Mouse (Mus musculus): ENCODE results near the gene Hcfc2.

- TF ChIP-seq POLR2A (IDR thresholded peaks at IDR 0.05; ENCODE audit: borderline replicate concordance, control insufficient read depth, low read depth, low read length) (no peak), CTCF (IDR thresholded peaks at IDR 0.05; ENCODE audit: control insufficient read depth, insufficient read depth, low read length) (no peak)
Observed at GRCm38 (mm10) chr10:82758878-82759277, 62.9 kb downstream of the Hcfc2 start.
